ENCODE assay signal across 27 mouse cellular contexts in the genomic region with DNA sequence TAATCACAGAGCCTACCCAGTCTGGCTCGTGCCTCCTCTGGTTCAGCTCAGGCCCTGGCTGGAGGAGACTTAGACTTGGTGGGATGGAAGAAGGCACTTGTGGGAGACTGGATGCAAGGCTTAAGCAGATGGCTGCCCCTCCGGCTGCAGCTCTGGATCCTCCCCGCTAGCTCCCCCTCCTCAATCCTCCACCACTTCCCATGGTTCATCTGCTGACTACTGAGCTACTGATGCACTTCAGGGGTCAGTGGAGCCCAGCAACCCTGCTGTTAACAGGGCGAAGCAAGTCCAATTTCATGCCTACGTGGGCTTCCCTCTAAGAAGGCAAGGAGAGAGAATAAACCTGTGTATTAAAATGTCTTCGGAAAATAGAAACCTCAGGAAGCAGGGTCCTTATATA. TPM values are rescaled to one million over a fixed set of nuclear protein-coding genes. Genes with fewer than 3 reads are reported as not detected.
DNase-seq lines count a peak whose midpoint lies in the region; ATAC-seq and TF ChIP-seq lines count a peak whose summit lies in the region.
"Had no signal": no experiment of that assay in that cellular context is flagged by ENCODE, and none has a peak within 500 bp of the region (broad histone marks: within the 10 kb centered on the region; RNA-seq: fewer than 3 reads in every experiment).

No protein-coding gene starts in this region.

- ATAC-seq in kidney, embryonic 14.5 days (ENCODE audit: low FRiP score, low TSS enrichment): peak; percentile 64; the same call in 1 of the 2 replicates
- no peak for ATAC-seq in midbrain, postnatal 0 days (ENCODE audit: low FRiP score)
- ATAC-seq in erythroid progenitor cell, adult 5-6 weeks (replicated peaks; ENCODE audit: low FRiP score, poor library complexity, severe bottlenecking): no peak
- ATAC-seq: forebrain, embryonic 14.5 days; intestine, embryonic 16.5 days had no signal

- H3K4me2 ChIP-seq in kidney, embryonic 14.5 days (replicated peaks; ENCODE audit: low read depth, low read length): no peak overlapping the region
- no peak overlapping the region for H3K4me2 ChIP-seq in midbrain, postnatal 0 days (ENCODE audit: low read depth, low read length, poor library complexity, severe bottlenecking)
- H3K4me2 ChIP-seq: heart, embryonic 15.5 days; limb, embryonic 13.5 days; liver, embryonic 11.5 days; lung, embryonic 15.5 days had no signal

- H3K27me3 ChIP-seq in kidney, embryonic 14.5 days (ENCODE audit: control insufficient read depth, insufficient read depth, low read length): 0 out of 2 replicates have a peak, but pooled peaks cover 3% of the 10 kb centered on the region
- peaks cover 6% of the 10 kb centered on the region; the same call in 1 of the 2 replicates for H3K27me3 ChIP-seq in midbrain, embryonic 10.5 days (ENCODE audit: low read depth, poor library complexity, severe bottlenecking)
- no peaks in the 10 kb centered on the region; the same call in 1 of the 2 replicates for H3K27me3 ChIP-seq in midbrain, postnatal 0 days (ENCODE audit: insufficient read depth, low read length)
- peaks cover 5% of the 10 kb centered on the region; the same call in 1 of the 2 replicates for H3K27me3 ChIP-seq in embryonic facial prominence, embryonic 10.5 days (replicated peaks; ENCODE audit: low read depth, poor library complexity, severe bottlenecking)
- H3K27me3 ChIP-seq: lung, embryonic 15.5 days had no signal

- DNase-seq in kidney, adult 8-10 months: no peak
- no peak for DNase-seq in midbrain, embryonic 10.5 days (ENCODE audit: low spot score)
- no peak for DNase-seq in midbrain, postnatal 0 days (ENCODE audit: low spot score)
- peak; percentile 37 for DNase-seq in brain, embryonic 14.5 days (ENCODE audit: low read depth)
- DNase-seq in embryonic facial prominence, embryonic 10.5 days (ENCODE audit: low spot score): no peak
- DNase-seq in lung, postnatal 25 days (ENCODE audit: low spot score): no peak
- DNase-seq: adrenal gland, postnatal 25 days; B cell, adult 2 months; cerebellum, adult 18-20 months; cerebellum, postnatal 10 days; gastrocnemius, postnatal 25 days; heart, adult 11 months; kidney, postnatal 10 days; lung, postnatal 36 days; right cerebral cortex, postnatal 14 days had no signal

- no peak overlapping the region for H3K27ac ChIP-seq in kidney, embryonic 14.5 days (ENCODE audit: low read depth, low read length)
- H3K27ac ChIP-seq in midbrain, embryonic 10.5 days (replicated peaks): peak overlapping the region; percentile 55; the same call in 1 of the 2 replicates
- no peak overlapping the region for H3K27ac ChIP-seq in midbrain, postnatal 0 days (ENCODE audit: low read depth, low read length)
- peak overlapping the region; percentile 10; the same call in 1 of the 2 replicates for H3K27ac ChIP-seq in embryonic facial prominence, embryonic 10.5 days (replicated peaks)
- H3K27ac ChIP-seq: heart, embryonic 10.5 days; heart, embryonic 15.5 days; limb, embryonic 13.5 days; lung, embryonic 15.5 days had no signal

- no peaks in the 10 kb centered on the region for H3K4me1 ChIP-seq in kidney, embryonic 14.5 days (ENCODE audit: control insufficient read depth, insufficient read depth, low read length)
- H3K4me1 ChIP-seq in midbrain, embryonic 10.5 days: peaks cover 20% of the 10 kb centered on the region
- no peaks in the 10 kb centered on the region for H3K4me1 ChIP-seq in midbrain, postnatal 0 days (ENCODE audit: insufficient read depth, low read length)
- H3K4me1 ChIP-seq in embryonic facial prominence, embryonic 10.5 days: peaks cover 17% of the 10 kb centered on the region
- H3K4me1 ChIP-seq: heart, embryonic 10.5 days; heart, embryonic 15.5 days; limb, embryonic 13.5 days; lung, embryonic 15.5 days had no signal

- H3K9ac ChIP-seq in kidney, embryonic 14.5 days (ENCODE audit: low read depth, low read length): no peak overlapping the region
- H3K9ac ChIP-seq in midbrain, postnatal 0 days (replicated peaks; ENCODE audit: low read length, poor library complexity, severe bottlenecking): no peak overlapping the region
- H3K9ac ChIP-seq: heart, embryonic 15.5 days; limb, embryonic 13.5 days; lung, embryonic 15.5 days had no signal

- TF ChIP-seq POLR2A in brain, embryonic 14.5 days (IDR thresholded peaks at IDR 0.05; ENCODE audit: borderline replicate concordance, extremely low read depth, insufficient read depth, insufficient read length, poor library complexity, severe bottlenecking): no peak

- WGBS in kidney, embryonic 14.5 days: 45% methylated on average over 6 of the region's 6 CpGs
- WGBS in midbrain, embryonic 10.5 days: 79% methylated on average over 6 of the region's 6 CpGs
- WGBS in midbrain, postnatal 0 days: 45% methylated on average over 6 of the region's 6 CpGs
- 68% methylated on average over 6 of the region's 6 CpGs for WGBS in embryonic facial prominence, embryonic 10.5 days

- no peak for TF ChIP-seq CTCF in midbrain, postnatal 0 days (IDR thresholded peaks at IDR 0.05)
- no peak for TF ChIP-seq CTCF in brain, embryonic 14.5 days (IDR thresholded peaks at IDR 0.05; ENCODE audit: borderline replicate concordance, extremely low read depth, insufficient read depth, insufficient read length)

- 0 out of 2 replicates have a peak, but pooled peaks cover 2% of the 10 kb centered on the region for H3K9me3 ChIP-seq in kidney, embryonic 14.5 days (ENCODE audit: control insufficient read depth, low read length)
- no peaks in the 10 kb centered on the region for H3K9me3 ChIP-seq in midbrain, embryonic 10.5 days (replicated peaks)
- no peaks in the 10 kb centered on the region for H3K9me3 ChIP-seq in midbrain, postnatal 0 days (ENCODE audit: low read length)
- H3K9me3 ChIP-seq in embryonic facial prominence, embryonic 10.5 days: no peaks in the 10 kb centered on the region
- H3K9me3 ChIP-seq: heart, embryonic 10.5 days; heart, embryonic 15.5 days; lung, embryonic 15.5 days had no signal

- H3K36me3 ChIP-seq in kidney, embryonic 14.5 days (ENCODE audit: control insufficient read depth, insufficient read depth, low read length): no peaks in the 10 kb centered on the region
- H3K36me3 ChIP-seq in midbrain, embryonic 10.5 days: no peaks in the 10 kb centered on the region
- H3K36me3 ChIP-seq in midbrain, postnatal 0 days (ENCODE audit: insufficient read depth, low read length): no peaks in the 10 kb centered on the region; the same call in 1 of the 2 replicates
- no peaks in the 10 kb centered on the region for H3K36me3 ChIP-seq in embryonic facial prominence, embryonic 10.5 days (replicated peaks)
- H3K36me3 ChIP-seq: heart, embryonic 10.5 days; heart, embryonic 15.5 days; limb, embryonic 13.5 days; lung, embryonic 15.5 days had no signal

- H3K4me3 ChIP-seq in kidney, embryonic 14.5 days (ENCODE audit: low read length): no peak overlapping the region
- H3K4me3 ChIP-seq in midbrain, embryonic 10.5 days: no peak overlapping the region
- H3K4me3 ChIP-seq in midbrain, postnatal 0 days (ENCODE audit: low read depth, low read length): no peak overlapping the region
- no peak overlapping the region for H3K4me3 ChIP-seq in embryonic facial prominence, embryonic 10.5 days
- H3K4me3 ChIP-seq: erythroblast, embryonic 14.5 days; heart, embryonic 10.5 days; heart, embryonic 15.5 days; limb, embryonic 13.5 days; lung, embryonic 15.5 days had no signal

RNA-seq across cellular contexts. Expression of a gene that starts 56.0 kb away (rescaled TPM):
- polyA plus RNA-seq in kidney, embryonic 14.5 days (2014; fragmentation: Nextera tagmentation; extraction: Ambion mirVana): 2.0 and 4.1 TPM in 2 replicates
- 0.11 and 0.22 TPM in 2 replicates for polyA plus RNA-seq in midbrain, embryonic 10.5 days (2016; fragmentation: Nextera tagmentation; extraction: Ambion mirVana)
- total RNA-seq in midbrain, postnatal 0 days (2014; rRNA removed): 1.1 and 1.4 TPM in 2 replicates
- polyA plus RNA-seq in midbrain, postnatal 0 days (2015; fragmentation: Nextera tagmentation; extraction: Ambion mirVana): 0.25 and 0.36 TPM in 2 replicates
- polyA plus RNA-seq in brain, embryonic 14.5 days (2012; rRNA removed): 0.49 and 0.96 TPM in 2 replicates
- 0.34 TPM in 2 replicates for polyA plus RNA-seq in embryonic facial prominence, embryonic 10.5 days (2016; fragmentation: Nextera tagmentation; extraction: Ambion mirVana)
- not detected in 2 replicates for total RNA-seq in erythroid progenitor cell, adult 5-6 weeks (2015; ENCODE audit: low replicate concordance)
- total RNA-seq in erythroid progenitor cell, adult 5-6 weeks (2017; ENCODE audit: low replicate concordance): not detected in 2 replicates
- total RNA-seq: common myeloid progenitor, adult 5-6 weeks; megakaryocyte, adult 5-6 weeks had no signal
- polyA plus RNA-seq: erythroblast, embryonic 14.5 days had no signal

Comparison
In these comparisons a context has a peak if more than half of its experiments do, and no peak if none do; other contexts are left out.
1. H3K27ac ChIP-seq: peak in midbrain, embryonic 10.5 days (single experiment) and embryonic facial prominence, embryonic 10.5 days (single experiment); none in kidney, embryonic 14.5 days (single experiment) and midbrain, postnatal 0 days (single experiment).